Mouse (Mus musculus): Measurements from ENCODE around the gene Igf2bp2.

DNA sequence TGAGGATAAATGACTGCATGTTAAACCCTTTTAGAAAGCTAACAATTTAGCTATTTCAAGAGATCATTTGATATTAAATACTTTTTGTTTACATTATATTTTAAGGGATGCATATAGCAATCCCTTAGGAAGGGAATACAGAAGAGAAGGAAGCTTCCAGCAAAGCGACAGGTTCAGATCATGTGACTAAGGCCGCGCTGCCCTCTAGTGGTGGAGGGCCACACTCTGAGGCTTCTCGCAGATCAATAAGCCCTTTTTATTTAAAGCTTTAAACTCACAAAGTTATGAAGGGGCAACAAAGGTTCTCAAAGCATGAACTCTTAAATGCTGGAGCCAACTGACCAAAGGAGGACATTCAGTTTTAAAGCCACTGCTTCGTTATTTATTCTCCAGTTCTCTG is 39.4 kb downstream of the Igf2bp2 start:
- TF ChIP-seq ZC3H11A (IDR thresholded peaks at IDR 0.05; ENCODE audit: borderline replicate concordance, low read depth, low read length) = no peak
- no peak for TF ChIP-seq MAFK (IDR thresholded peaks at IDR 0.05; ENCODE audit: insufficient read depth, low read depth, low read length)
